Mouse (Mus musculus) hindbrain, embryonic 16.5 days (tissue): ENCODE results near the gene Stard8. TPM values are rescaled to one million over a fixed set of nuclear protein-coding genes. Genes with fewer than 3 reads are reported as not detected.
"Not testable (repeated sequence)": the region's sequence is repeated elsewhere in the genome, so short reads cannot be mapped to it uniquely, and the experiment has no call there.

Experiments used
- ATAC-seq: fragments of 200-750 bp; cut with Nextera tagmentation; 2 replicates; pipeline ENCODE4 v1.8.0; 2017; ENCODE audit warnings: moderate TSS enrichment, moderate library complexity
- H3K27ac ChIP-seq: fragments of 300-500 bp; sonication (generic); 2 replicates; pipeline ENCODE4 v1.5.1; 2014; ENCODE audit warnings: low read depth, mild to moderate bottlenecking, control low read depth, low read length, moderate library complexity
- H3K27me3 ChIP-seq: fragments of 300-500 bp; sonication (generic); replicated peaks from 2 replicates; pipeline ENCODE4 v1.6.1; 2014; ENCODE audit warnings: low read length; ENCODE audit not compliant: control insufficient read depth, insufficient read depth
- H3K36me3 ChIP-seq: fragments of 300-500 bp; sonication (generic); 2 replicates; pipeline ENCODE4 v1.6.1; 2014; ENCODE audit warnings: mild to moderate bottlenecking, low read length, moderate library complexity, mixed read lengths; ENCODE audit not compliant: control insufficient read depth, insufficient read depth
- H3K4me1 ChIP-seq: fragments of 300-500 bp; sonication (generic); 2 replicates; pipeline ENCODE4 v1.6.1; 2014; ENCODE audit warnings: low read depth, low read length; ENCODE audit not compliant: control insufficient read depth, insufficient read depth
- H3K4me2 ChIP-seq: fragments of 300-500 bp; sonication (generic); 2 replicates; pipeline ENCODE4 v1.6.1; 2014; ENCODE audit warnings: mild to moderate bottlenecking, low read length, control low read depth, moderate library complexity
- H3K4me3 ChIP-seq: fragments of 300-500 bp; sonication (generic); 2 replicates; pipeline ENCODE4 v1.5.1; 2014; ENCODE audit warnings: mild to moderate bottlenecking, low read length, control low read depth, moderate library complexity
- H3K9ac ChIP-seq: fragments of 300-500 bp; sonication (generic); 2 replicates; pipeline ENCODE4 v1.6.1; 2014; ENCODE audit warnings: low read depth, mild to moderate bottlenecking, control low read depth, low read length, moderate library complexity
- H3K9me3 ChIP-seq: fragments of 300-500 bp; sonication (generic); 2 replicates; pipeline ENCODE4 v1.6.1; 2014; ENCODE audit warnings: mild to moderate bottlenecking, low read length, moderate library complexity; ENCODE audit not compliant: control insufficient read depth
- WGBS: fragments of 180-500 bp; shearing (Covaris S2); extraction: QIAGEN DNeasy Blood & Tissue Kit; methylation state at CpG from one replicate; pipeline ENCODE4 v1.1.7; 2014; 5-methylcytosine and 5-hydroxymethylcytosine counted together
- polyA plus RNA-seq: library from polyadenylated mRNA; unstranded; fragments of >200 nt; fragmentation: Nextera tagmentation; extraction: Ambion mirVana; gene quantifications from 2 replicates; pipeline ENCODE4 v1.2.1, GENCODE M21; 2015

The Stard8 gene
- polyA plus RNA-seq, 1 experiment from 2014 or later = 4.1 TPM

GRCm38 (mm10) chrX:99075111-99075510 lies 72.1 kb downstream of the Stard8 start:
- Histone ChIP-seq H3K9me3 (no peaks in the 10 kb centered on the region), H3K4me1 (no peaks in the 10 kb centered on the region), H3K27ac (no peak overlapping the region), H3K36me3 (no peaks in the 10 kb centered on the region), H3K4me2 (no peak overlapping the region), H3K9ac (no peak overlapping the region), H3K27me3 (no peaks in the 10 kb centered on the region), H3K4me3 (no peak overlapping the region)
- WGBS = 83% methylated on average over 5 of the region's 5 CpGs
- ATAC-seq = no peak

DNA sequence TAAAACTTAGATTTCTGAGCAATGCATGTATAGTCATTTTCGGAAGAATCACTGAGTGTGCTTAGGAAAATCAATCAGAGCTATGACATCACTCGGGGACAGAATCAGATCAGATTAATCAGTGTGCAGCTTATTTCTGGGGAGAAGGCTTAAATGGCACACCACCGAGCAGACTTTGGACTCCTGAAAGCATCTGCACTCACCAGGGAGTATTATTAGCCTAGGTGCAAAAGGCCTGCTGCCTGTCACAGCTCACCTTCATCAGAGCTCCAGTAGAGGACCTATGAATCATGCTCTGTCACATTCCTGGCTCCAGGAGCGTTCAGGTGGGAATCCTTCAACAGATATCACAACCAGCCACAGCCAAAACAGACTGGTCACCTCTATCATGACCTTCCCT lies 73.4 kb downstream of the Stard8 start:
- H3K9me3 ChIP-seq = no peaks in the 10 kb centered on the region
- H3K4me3 ChIP-seq = no peak overlapping the region
- no peak overlapping the region for H3K4me2 ChIP-seq
- ATAC-seq = no peak
- no peaks in the 10 kb centered on the region for H3K4me1 ChIP-seq
- 78% methylated on average over 4 of the region's 4 CpGs for WGBS
- no peaks in the 10 kb centered on the region for H3K27me3 ChIP-seq
- H3K36me3 ChIP-seq = no peaks in the 10 kb centered on the region
- no peak overlapping the region for H3K27ac ChIP-seq
- H3K9ac ChIP-seq = no peak overlapping the region

DNA sequence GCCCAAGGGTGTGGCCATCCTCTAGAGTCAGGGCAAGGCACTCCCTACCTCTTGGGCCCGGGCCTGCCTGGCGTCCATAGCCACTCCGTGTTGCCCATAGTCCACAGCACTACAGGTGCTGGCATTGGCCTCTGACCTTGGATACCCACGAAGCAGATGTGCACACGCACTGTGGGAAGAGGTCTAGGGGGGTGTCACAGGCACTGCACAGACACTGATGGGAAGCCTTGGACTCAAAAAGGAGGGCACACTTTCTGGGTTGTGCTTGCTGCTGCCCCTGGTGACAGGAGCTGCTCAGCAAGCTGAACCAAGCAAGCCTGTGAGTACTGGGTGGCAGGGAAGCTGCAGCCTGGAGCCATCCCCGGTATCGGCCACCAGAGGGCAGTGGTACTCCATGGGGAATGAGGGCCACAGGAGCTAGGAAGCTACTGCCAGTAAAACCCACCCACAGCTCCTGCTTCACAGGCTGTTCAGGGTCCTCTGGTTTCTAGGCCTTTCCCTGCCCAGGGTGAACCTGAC lies 75.4 kb downstream of the Stard8 start:
- H3K27ac ChIP-seq = not testable (repeated sequence)
- WGBS = 85% methylated on average over 4 of the region's 7 CpGs
- peak; percentile 61; the same call in 1 of the 2 replicates for ATAC-seq

GRCm38 (mm10) chrX:99092704-99093103 lies 89.7 kb downstream of the Stard8 start:
- H3K27me3 ChIP-seq = peaks cover 2% of the 10 kb centered on the region; the same call in 1 of the 2 replicates
- no peak overlapping the region for H3K27ac ChIP-seq
- H3K4me3 ChIP-seq = no peak overlapping the region
- ATAC-seq = no peak
- H3K36me3 ChIP-seq = no peaks in the 10 kb centered on the region
- WGBS = 82% methylated on average over 2 of the region's 2 CpGs
- H3K9me3 ChIP-seq = no peaks in the 10 kb centered on the region
- H3K4me2 ChIP-seq = no peak overlapping the region
- no peaks in the 10 kb centered on the region for H3K4me1 ChIP-seq
- H3K9ac ChIP-seq = no peak overlapping the region

More for the DNA sequence above, 75.4 kb downstream of the Stard8 start:
- H3K36me3 ChIP-seq, H3K9me3 ChIP-seq, H3K4me3 ChIP-seq, H3K9ac ChIP-seq, H3K4me2 ChIP-seq, H3K27me3 ChIP-seq, H3K4me1 ChIP-seq: not testable (repeated sequence)

- H3K27me3 ChIP-seq, H3K4me1 ChIP-seq, H3K9ac ChIP-seq, H3K9me3 ChIP-seq, H3K36me3 ChIP-seq, H3K27ac ChIP-seq, H3K4me3 ChIP-seq, H3K4me2 ChIP-seq: not testable (repeated sequence)
- 63% methylated on average over 3 of the region's 10 CpGs for WGBS
- ATAC-seq = peak; percentile 34; the same call in 1 of the 2 replicates
Measured at GRCm38 (mm10) chrX:99111088-99111724, 108.2 kb downstream of the Stard8 start.

- H3K4me3 ChIP-seq = no peak overlapping the region
- H3K27ac ChIP-seq = no peak overlapping the region
- WGBS = 96% methylated on average over 5 of the region's 5 CpGs
- no peak for ATAC-seq
- no peaks in the 10 kb centered on the region for H3K27me3 ChIP-seq
- H3K36me3 ChIP-seq = no peaks in the 10 kb centered on the region
- H3K4me1 ChIP-seq = no peaks in the 10 kb centered on the region
- no peaks in the 10 kb centered on the region; the same call in 1 of the 2 replicates for H3K9me3 ChIP-seq
- H3K9ac ChIP-seq = no peak overlapping the region
- no peak overlapping the region for H3K4me2 ChIP-seq
Measured at GRCm38 (mm10) chrX:99119510-99119909, 116.5 kb downstream of the Stard8 start.

Other genes starting within 250 kb of the Stard8 start
- gene Ophn1, start 112.2 kb upstream of the Stard8 start, polyA plus RNA-seq = 39.9 and 42.1 TPM in 2 replicates
- 16.7 and 18.8 TPM in 2 replicates for gene Yipf6, start 66.9 kb upstream of the Stard8 start, polyA plus RNA-seq
- gene Efnb1, start 132.9 kb downstream of the Stard8 start, polyA plus RNA-seq = 16.0 and 19.5 TPM in 2 replicates